Mouse (Mus musculus) cortical plate, adult 2 months (tissue): ENCODE results near the gene Alg5.

Experiments
- CTCF ChIP-seq: fragments of 200-500 bp; IDR thresholded peaks from 2 replicates; pipeline ENCODE4 v1.5.1; 2011; ENCODE audit warnings: mild to moderate bottlenecking, control low read depth, low read length; ENCODE audit not compliant: insufficient read depth; ENCODE audit errors: extremely low read depth
- POLR2A ChIP-seq: fragments of 200-500 bp; IDR thresholded peaks from 2 replicates; pipeline ENCODE4 v1.6.1; 2011; ENCODE audit warnings: mild to moderate bottlenecking, low read length, control low read depth; ENCODE audit not compliant: insufficient read depth; ENCODE audit errors: extremely low read depth

GRCm38 (mm10) chr3:54728100-54728499 lies 7.2 kb upstream of the Alg5 start:
- TF ChIP-seq CTCF, result no peak
- TF ChIP-seq POLR2A, result no peak
